Mouse (Mus musculus) cerebellum, postnatal 36 days (tissue): ENCODE results near the gene Aifm2.

ENCODE experiments used
- DNase-seq, 2 experiments: peaks; one replicate each; pipeline ENCODE4 v3.0.0; 2021 to 2022; ENCODE audit warnings: mixed read lengths in 2 of 2

Aifm2 gene

GRCm38 (mm10) chr10:61717406-61718296 lies 2.6 kb downstream of the Aifm2 start:
- DNase-seq: no peak

- DNase-seq: no peak
These were observed 5.3 kb downstream of the Aifm2 start for GRCm38 (mm10) chr10:61720331-61720730.

GRCm38 (mm10) chr10:61722215-61722614 lies 7.2 kb downstream of the Aifm2 start:
- no peak for DNase-seq

GRCm38 (mm10) chr10:61723271-61723670 lies 8.2 kb downstream of the Aifm2 start:
- no peak for DNase-seq

- no peak for DNase-seq
These were observed 14.1 kb downstream of the Aifm2 start for GRCm38 (mm10) chr10:61729181-61729580.

GRCm38 (mm10) chr10:61730171-61730570 lies 15.1 kb downstream of the Aifm2 start:
- DNase-seq: no peak

- no peak for DNase-seq
These were observed 19.3 kb downstream of the Aifm2 start for GRCm38 (mm10) chr10:61734377-61734776.

GRCm38 (mm10) chr10:61736671-61737078 lies 21.6 kb downstream of the Aifm2 start:
- DNase-seq: no peak

- no peak for DNase-seq
These were observed 22.5 kb downstream of the Aifm2 start for GRCm38 (mm10) chr10:61737537-61737936.

GRCm38 (mm10) chr10:61738126-61738525 lies 23.1 kb downstream of the Aifm2 start:
- DNase-seq: no peak

- no peak for DNase-seq
These were observed 26.2 kb downstream of the Aifm2 start for GRCm38 (mm10) chr10:61741306-61741705.

GRCm38 (mm10) chr10:61741873-61742272 lies 26.8 kb downstream of the Aifm2 start:
- no peak for DNase-seq

GRCm38 (mm10) chr10:61742336-61742735 lies 27.3 kb downstream of the Aifm2 start:
- no peak for DNase-seq

- DNase-seq: peak in 1 of 2 experiments; percentile 13
These were observed 30.1 kb downstream of the Aifm2 start for GRCm38 (mm10) chr10:61745133-61745532.

GRCm38 (mm10) chr10:61747302-61747701 lies 32.2 kb downstream of the Aifm2 start:
- no peak for DNase-seq

GRCm38 (mm10) chr10:61750014-61750413 lies 35.0 kb downstream of the Aifm2 start:
- no peak for DNase-seq

GRCm38 (mm10) chr10:61751534-61752219 lies 36.6 kb downstream of the Aifm2 start:
- no peak for DNase-seq

GRCm38 (mm10) chr10:61753071-61753470 lies 38.0 kb downstream of the Aifm2 start:
- DNase-seq: no peak

GRCm38 (mm10) chr10:61757022-61757421 lies 42.0 kb downstream of the Aifm2 start:
- peak; percentile 18 to 28 for DNase-seq

GRCm38 (mm10) chr10:61758904-61759303 lies 43.8 kb downstream of the Aifm2 start:
- no peak for DNase-seq

- no peak for DNase-seq
These were observed 44.8 kb downstream of the Aifm2 start for GRCm38 (mm10) chr10:61759869-61760268.

GRCm38 (mm10) chr10:61764689-61765088 lies 49.6 kb downstream of the Aifm2 start:
- peak; percentile 20 to 29 for DNase-seq

- DNase-seq: no peak
These were observed 50.5 kb downstream of the Aifm2 start for GRCm38 (mm10) chr10:61765558-61765957.

- no peak for DNase-seq
These were observed 51.7 kb downstream of the Aifm2 start for GRCm38 (mm10) chr10:61766806-61767205.
